Mouse (Mus musculus): ENCODE data around the gene Cnih4. TPM values are rescaled to one million over a fixed set of nuclear protein-coding genes. Genes with fewer than 3 reads are reported as not detected.

The Cnih4 gene
- 18.8 to 30.7 TPM (median 25.6 TPM) in 4 replicates for total RNA-seq (2023; ENCODE audit: inconsistent age)

GRCm38 (mm10) chr1:181143950-181144836 is at the start of gene Cnih4, which contains the start of gene Nvl:
Gene Cnih4 (plus strand): TSS chr1:181144693.
Gene Nvl (minus strand): TSS chr1:181144204.

GRCm38 (mm10) chr1:181211920-181212633 is 67.6 kb downstream of the Cnih4 start, which contains the start of gene Wdr26:
Gene Wdr26 (minus strand): TSS chr1:181212001.

Other genes starting within 250 kb of the Cnih4 start
- 14.5 to 24.0 TPM (median 17.8 TPM) in 4 replicates for gene Pycr2, start 240.4 kb upstream of the Cnih4 start, total RNA-seq (2023; ENCODE audit: inconsistent age)
- 0.32 to 0.33 TPM in 2 of 4 replicates, not detected in the others for gene Lefty1, start 209.7 kb upstream of the Cnih4 start, total RNA-seq (2023; ENCODE audit: inconsistent age)
- 24.1 to 30.7 TPM (median 27.6 TPM) in 4 replicates for gene Tmem63a, start 202.3 kb upstream of the Cnih4 start, total RNA-seq (2023; ENCODE audit: inconsistent age)
- gene Ephx1, start 123.8 kb upstream of the Cnih4 start, total RNA-seq (2023; ENCODE audit: inconsistent age), result 99.6 to 121 TPM (median 103 TPM) in 4 replicates
- not detected in 4 replicates for gene 9130409I23Rik, start 93.5 kb upstream of the Cnih4 start, total RNA-seq (2023; ENCODE audit: inconsistent age)
- 25.3 to 28.7 TPM (median 27.7 TPM) in 4 replicates for gene Nvl, start 489 bp upstream of the Cnih4 start, total RNA-seq (2023; ENCODE audit: inconsistent age)
- gene Wdr26, start 67.3 kb downstream of the Cnih4 start, total RNA-seq (2023; ENCODE audit: inconsistent age), result 268 to 323 TPM (median 300 TPM) in 4 replicates
- not detected in 4 replicates for gene Cnih3, start 207.9 kb downstream of the Cnih4 start, total RNA-seq (2023; ENCODE audit: inconsistent age)